Mouse (Mus musculus): Measurements from ENCODE around the gene Gm20683. TPM values are rescaled to one million over a fixed set of nuclear protein-coding genes. Genes with fewer than 3 reads are reported as not detected.

Gm20683 gene
- polyA plus RNA-seq, 1 experiment: 42.9 TPM

- TF ChIP-seq CTCF (IDR thresholded peaks at IDR 0.05; ENCODE audit: borderline replicate concordance, insufficient read depth, low read depth, low read length) (no peak), POLR2A (IDR thresholded peaks at IDR 0.05; ENCODE audit: borderline replicate concordance, insufficient read depth, low read length) (peak; percentile 93)
- peaks cover 8% of the 10 kb centered on the region for H3K4me1 ChIP-seq (ENCODE audit: control insufficient read depth, insufficient read depth, low read length)
- peak; percentile 86 to 92 for DNase-seq
- H3K27me3 ChIP-seq (ENCODE audit: control insufficient read depth, insufficient read depth, low read length): no peaks in the 10 kb centered on the region
- peak overlapping the region; percentile 95 for H3K27ac ChIP-seq (ENCODE audit: insufficient read depth, low read length)
- peak overlapping the region; percentile 91 for H3K4me3 ChIP-seq (replicated peaks; ENCODE audit: insufficient read depth, low read depth, low read length)
- under 1% methylated on average over 45 of the region's 45 CpGs for WGBS
These were observed 49.6 kb downstream of the Gm20683 start for GRCm38 (mm10) chr17:25791843-25792527.

GRCm38 (mm10) chr17:25791320-25791842 lies 50.2 kb downstream of the Gm20683 start:
- DNase-seq: peak in 1 of 2 experiments; percentile 53
- no peaks in the 10 kb centered on the region for H3K27me3 ChIP-seq (ENCODE audit: control insufficient read depth, insufficient read depth, low read length)
- 11% methylated on average over 19 of the region's 19 CpGs for WGBS
- H3K4me3 ChIP-seq (replicated peaks; ENCODE audit: insufficient read depth, low read depth, low read length): peak overlapping the region; percentile 91
- H3K27ac ChIP-seq (ENCODE audit: insufficient read depth, low read length): no peak overlapping the region
- H3K4me1 ChIP-seq (ENCODE audit: control insufficient read depth, insufficient read depth, low read length): peaks cover 8% of the 10 kb centered on the region
- TF ChIP-seq CTCF (IDR thresholded peaks at IDR 0.05; ENCODE audit: borderline replicate concordance, insufficient read depth, low read depth, low read length) (no peak), POLR2A (IDR thresholded peaks at IDR 0.05; ENCODE audit: borderline replicate concordance, insufficient read depth, low read length) (no peak)

- Histone ChIP-seq H3K4me3 (replicated peaks; ENCODE audit: insufficient read depth, low read depth, low read length) (no peak overlapping the region), H3K27me3 (ENCODE audit: control insufficient read depth, insufficient read depth, low read length) (no peaks in the 10 kb centered on the region), H3K27ac (ENCODE audit: insufficient read depth, low read length) (no peak overlapping the region), H3K4me1 (ENCODE audit: control insufficient read depth, insufficient read depth, low read length) (peaks cover 15% of the 10 kb centered on the region)
- WGBS: 89% methylated on average over 9 of the region's 9 CpGs
- TF ChIP-seq CTCF (IDR thresholded peaks at IDR 0.05; ENCODE audit: borderline replicate concordance, insufficient read depth, low read depth, low read length) (no peak), POLR2A (IDR thresholded peaks at IDR 0.05; ENCODE audit: borderline replicate concordance, insufficient read depth, low read length) (no peak)
- DNase-seq: no peak
These were observed 54.6 kb downstream of the Gm20683 start for GRCm38 (mm10) chr17:25786781-25787504.

GRCm38 (mm10) chr17:25786280-25786679 lies 55.3 kb downstream of the Gm20683 start, which contains the start of gene Ccdc78:
Gene Ccdc78 (plus strand): TSS chr17:25786580.
- peaks cover 15% of the 10 kb centered on the region for H3K4me1 ChIP-seq (ENCODE audit: control insufficient read depth, insufficient read depth, low read length)
- H3K4me3 ChIP-seq (replicated peaks; ENCODE audit: insufficient read depth, low read depth, low read length): peak within 1 kb of the TSS; percentile 68
- DNase-seq: no peak
- WGBS: 86% methylated on average over 3 of the region's 3 CpGs
- H3K27ac ChIP-seq (ENCODE audit: insufficient read depth, low read length): no peak within 1 kb of the TSS
- TF ChIP-seq CTCF (IDR thresholded peaks at IDR 0.05; ENCODE audit: borderline replicate concordance, insufficient read depth, low read depth, low read length) (no peak), POLR2A (IDR thresholded peaks at IDR 0.05; ENCODE audit: borderline replicate concordance, insufficient read depth, low read length) (no peak)
- no peaks in the 10 kb centered on the region for H3K27me3 ChIP-seq (ENCODE audit: control insufficient read depth, insufficient read depth, low read length)

- no peaks in the 10 kb centered on the region for H3K27me3 ChIP-seq (ENCODE audit: control insufficient read depth, insufficient read depth, low read length)
- under 1% methylated on average over 23 of the region's 23 CpGs for WGBS
- H3K4me1 ChIP-seq (ENCODE audit: control insufficient read depth, insufficient read depth, low read length): peaks cover 15% of the 10 kb centered on the region
- peak within 1 kb of the TSS; percentile 68 for H3K4me3 ChIP-seq (replicated peaks; ENCODE audit: insufficient read depth, low read depth, low read length)
- H3K27ac ChIP-seq (ENCODE audit: insufficient read depth, low read length): peak within 1 kb of the TSS; percentile 27
- DNase-seq: peak; percentile 96 to 99
- no peak for TF ChIP-seq CTCF (IDR thresholded peaks at IDR 0.05; ENCODE audit: borderline replicate concordance, insufficient read depth, low read depth, low read length)
- peak; percentile 97 for TF ChIP-seq POLR2A (IDR thresholded peaks at IDR 0.05; ENCODE audit: borderline replicate concordance, insufficient read depth, low read length)
These were observed 56.2 kb downstream of the Gm20683 start, which contains the start of gene Haghl for GRCm38 (mm10) chr17:25785281-25785745. Gene Haghl (minus strand): TSS chr17:25785673.

Other genes starting within 250 kb of the Gm20683 start
- 489 and 519 TPM in 2 replicates for gene Gng13, start 124.6 kb downstream of the Gm20683 start, polyA plus RNA-seq (2012; rRNA removed)
- gene Chtf18, start 114.3 kb downstream of the Gm20683 start, polyA plus RNA-seq (2012; rRNA removed): 3.7 and 4.1 TPM in 2 replicates
- 96.4 and 97.4 TPM in 2 replicates for gene Rpusd1, start 114.1 kb downstream of the Gm20683 start, polyA plus RNA-seq (2012; rRNA removed)
- 0.73 and 1.1 TPM in 2 replicates for gene Mslnl, start 105.7 kb downstream of the Gm20683 start, polyA plus RNA-seq (2012; rRNA removed)
- gene Msln, start 87.4 kb downstream of the Gm20683 start, polyA plus RNA-seq (2012; rRNA removed): 0.21 and 0.38 TPM in 2 replicates
- 43.5 and 45.5 TPM in 2 replicates for gene Narfl, start 68.0 kb downstream of the Gm20683 start, polyA plus RNA-seq (2012; rRNA removed)
- gene Haghl, start 56.1 kb downstream of the Gm20683 start, polyA plus RNA-seq (2012; rRNA removed): 340 and 348 TPM in 2 replicates
- 0.47 and 0.79 TPM in 2 replicates for gene Ccdc78, start 55.2 kb downstream of the Gm20683 start, polyA plus RNA-seq (2012; rRNA removed)
- gene Fam173a, start 48.9 kb downstream of the Gm20683 start, polyA plus RNA-seq (2012; rRNA removed): 167 and 178 TPM in 2 replicates
- gene AC134908.4, start 46.1 kb downstream of the Gm20683 start, polyA plus RNA-seq (2012; rRNA removed): 3.3 and 5.0 TPM in 2 replicates
- gene Metrn, start 44.6 kb downstream of the Gm20683 start, polyA plus RNA-seq (2012; rRNA removed): 534 and 542 TPM in 2 replicates
- 187 and 207 TPM in 2 replicates for gene Fbxl16, start 32.7 kb downstream of the Gm20683 start, polyA plus RNA-seq (2012; rRNA removed)
- gene Wdr24, start 18.1 kb downstream of the Gm20683 start, polyA plus RNA-seq (2012; rRNA removed): 32.8 and 34.2 TPM in 2 replicates
- 65.8 and 75.2 TPM in 2 replicates for gene Jmjd8, start 12.9 kb downstream of the Gm20683 start, polyA plus RNA-seq (2012; rRNA removed)
- gene Stub1, start 8.4 kb downstream of the Gm20683 start, polyA plus RNA-seq (2012; rRNA removed): 326 and 333 TPM in 2 replicates
- gene Rhbdl1, start 4.5 kb downstream of the Gm20683 start, polyA plus RNA-seq (2012; rRNA removed): 111 and 119 TPM in 2 replicates
- 105 and 121 TPM in 2 replicates for gene Rhot2, start 3.1 kb upstream of the Gm20683 start, polyA plus RNA-seq (2012; rRNA removed)
- 21.6 and 26.9 TPM in 2 replicates for gene Wdr90, start 19.7 kb upstream of the Gm20683 start, polyA plus RNA-seq (2012; rRNA removed)
- gene Mcrip2, start 27.0 kb upstream of the Gm20683 start, polyA plus RNA-seq (2012; rRNA removed): 31.9 and 34.1 TPM in 2 replicates
- 110 and 116 TPM in 2 replicates for gene Mettl26, start 33.3 kb upstream of the Gm20683 start, polyA plus RNA-seq (2012; rRNA removed)
- gene Wfikkn1, start 39.1 kb upstream of the Gm20683 start, polyA plus RNA-seq (2012; rRNA removed): 0.95 and 1.1 TPM in 2 replicates
- gene Rab40c, start 78.0 kb upstream of the Gm20683 start, polyA plus RNA-seq (2012; rRNA removed): 70.0 and 74.6 TPM in 2 replicates
- gene Pigq, start 103.2 kb upstream of the Gm20683 start, polyA plus RNA-seq (2012; rRNA removed): 170 and 191 TPM in 2 replicates
- 1.9 and 2.5 TPM in 2 replicates for gene Nhlrc4, start 103.2 kb upstream of the Gm20683 start, polyA plus RNA-seq (2012; rRNA removed)
- gene A930017K11Rik, start 110.8 kb upstream of the Gm20683 start, polyA plus RNA-seq (2012; rRNA removed): 13.4 and 14.0 TPM in 2 replicates
- gene Capn15, start 144.0 kb upstream of the Gm20683 start, polyA plus RNA-seq (2012; rRNA removed): 88.7 and 92.8 TPM in 2 replicates
- 81.8 and 82.9 TPM in 2 replicates for gene Rab11fip3, start 227.8 kb upstream of the Gm20683 start, polyA plus RNA-seq (2012; rRNA removed)
- gene Decr2, start 248.6 kb upstream of the Gm20683 start, polyA plus RNA-seq (2012; rRNA removed): 39.5 and 41.3 TPM in 2 replicates

All from cerebellum, adult 2 months (tissue).